Mouse (Mus musculus) E14TG2a.4 (cell line): ENCODE results near the gene Tgfbi.

ENCODE experiments used
- H3K27me3 ChIP-seq: 2 replicates; pipeline ENCODE4 v1.6.1; 2014; ENCODE audit warnings: low read length, control low read depth; ENCODE audit not compliant: insufficient read depth
- H3K36me3 ChIP-seq: 2 replicates; pipeline ENCODE4 v1.6.1; 2014; ENCODE audit warnings: low read length, control low read depth; ENCODE audit not compliant: insufficient read depth
- H3K4me1 ChIP-seq: replicated peaks from 2 replicates; pipeline ENCODE4 v1.6.1; 2014; ENCODE audit warnings: low read depth, low read length, control low read depth
- H3K4me3 ChIP-seq: replicated peaks from 2 replicates; pipeline ENCODE4 v1.5.1; 2014; ENCODE audit warnings: mild to moderate bottlenecking, low read length
- H3K9me3 ChIP-seq: 2 replicates; pipeline ENCODE4 v1.6.1; 2014; ENCODE audit warnings: low read length, control low read depth
- CTCF ChIP-seq: conservative IDR thresholded peaks from 2 replicates; pipeline ENCODE4 v1.5.1; 2014; ENCODE audit warnings: low read length
- NANOG ChIP-seq: IDR thresholded peaks from 2 replicates; pipeline ENCODE4 v1.6.1; 2014; ENCODE audit warnings: borderline replicate concordance, low read length, mixed read lengths
- POU5F1 ChIP-seq: IDR thresholded peaks from 2 replicates; pipeline ENCODE4 v1.6.1; 2014; ENCODE audit warnings: low read length, borderline replicate concordance

Tgfbi gene

GRCm38 (mm10) chr13:56609103-56609856, at the start of gene Tgfbi:
TSS of gene Tgfbi (plus strand) at chr13:56609523.
- H3K9me3 ChIP-seq = no peaks in the 10 kb centered on the region
- H3K4me1 ChIP-seq = peaks cover 70% of the 10 kb centered on the region
- no peaks in the 10 kb centered on the region for H3K36me3 ChIP-seq
- H3K4me3 ChIP-seq = peak within 1 kb of the TSS; percentile 78
- H3K27me3 ChIP-seq = peaks cover 81% of the 10 kb centered on the region
- TF ChIP-seq POU5F1 (no peak), NANOG (no peak), CTCF (no peak)

GRCm38 (mm10) chr13:56559841-56560370, 49.4 kb upstream of the Tgfbi start:
- TF ChIP-seq CTCF (no peak), NANOG (no peak), POU5F1 (no peak)
- Histone ChIP-seq H3K27me3 (peaks cover 9% of the 10 kb centered on the region), H3K36me3 (no peaks in the 10 kb centered on the region), H3K9me3 (no peaks in the 10 kb centered on the region), H3K4me3 (no peak overlapping the region), H3K4me1 (0 out of 2 replicates have a peak, but pooled peaks cover 2% of the 10 kb centered on the region)

GRCm38 (mm10) chr13:56561129-56561528, 48.2 kb upstream of the Tgfbi start:
- Histone ChIP-seq H3K9me3 (no peaks in the 10 kb centered on the region), H3K36me3 (no peaks in the 10 kb centered on the region), H3K4me3 (no peak overlapping the region), H3K27me3 (peaks cover 9% of the 10 kb centered on the region), H3K4me1 (0 out of 2 replicates have a peak, but pooled peaks cover 2% of the 10 kb centered on the region)
- TF ChIP-seq NANOG (no peak), POU5F1 (no peak), CTCF (no peak)

GRCm38 (mm10) chr13:56563075-56563474, 46.2 kb upstream of the Tgfbi start:
- Histone ChIP-seq H3K4me1 (0 out of 2 replicates have a peak, but pooled peaks cover 7% of the 10 kb centered on the region), H3K4me3 (no peak overlapping the region), H3K27me3 (peaks cover 9% of the 10 kb centered on the region), H3K9me3 (no peaks in the 10 kb centered on the region), H3K36me3 (no peaks in the 10 kb centered on the region)
- TF ChIP-seq NANOG (no peak), CTCF (peak; percentile 80), POU5F1 (no peak)

- Histone ChIP-seq H3K9me3 (no peaks in the 10 kb centered on the region), H3K4me3 (no peak overlapping the region), H3K27me3 (peaks cover 3% of the 10 kb centered on the region; the same call in 1 of the 2 replicates), H3K36me3 (no peaks in the 10 kb centered on the region), H3K4me1 (0 out of 2 replicates have a peak, but pooled peaks cover 7% of the 10 kb centered on the region)
- no peak for TF ChIP-seq POU5F1
- no peak for TF ChIP-seq NANOG
- TF ChIP-seq CTCF = no peak
Measured at GRCm38 (mm10) chr13:56566336-56566735, 43.0 kb upstream of the Tgfbi start.

GRCm38 (mm10) chr13:56571645-56572044, 37.7 kb upstream of the Tgfbi start:
- Histone ChIP-seq H3K4me3 (no peak overlapping the region), H3K4me1 (peaks cover 13% of the 10 kb centered on the region), H3K27me3 (no peaks in the 10 kb centered on the region), H3K36me3 (no peaks in the 10 kb centered on the region), H3K9me3 (no peaks in the 10 kb centered on the region)
- no peak for TF ChIP-seq NANOG
- no peak for TF ChIP-seq POU5F1
- TF ChIP-seq CTCF = no peak

GRCm38 (mm10) chr13:56575074-56575473, 34.2 kb upstream of the Tgfbi start:
- Histone ChIP-seq H3K27me3 (no peaks in the 10 kb centered on the region), H3K9me3 (no peaks in the 10 kb centered on the region), H3K4me1 (peaks cover 9% of the 10 kb centered on the region), H3K36me3 (no peaks in the 10 kb centered on the region), H3K4me3 (no peak overlapping the region)
- TF ChIP-seq POU5F1 (no peak), NANOG (no peak), CTCF (no peak)

GRCm38 (mm10) chr13:56575701-56576321, 33.5 kb upstream of the Tgfbi start:
- Histone ChIP-seq H3K4me1 (peaks cover 17% of the 10 kb centered on the region), H3K9me3 (no peaks in the 10 kb centered on the region), H3K27me3 (no peaks in the 10 kb centered on the region), H3K36me3 (no peaks in the 10 kb centered on the region), H3K4me3 (no peak overlapping the region)
- TF ChIP-seq POU5F1 (no peak), CTCF (peak; percentile 83), NANOG (no peak)
